Comparison of ENCODE assay signal across 18 mouse cellular contexts in genomic region chr15:90123999-90124398, GRCm38 (mm10).
DNase-seq lines count a peak whose midpoint lies in the region; ATAC-seq and TF ChIP-seq lines count a peak whose summit lies in the region.
"Had no signal": no experiment of that assay in that cellular context is flagged by ENCODE, and none has a peak within 500 bp of the region (broad histone marks: within the 10 kb centered on the region; RNA-seq: fewer than 3 reads in every experiment).

No protein-coding gene starts in this region.

- no peak for TF ChIP-seq CTCF in left cerebral cortex, adult 2 months (IDR thresholded peaks at IDR 0.05)

- no peak overlapping the region for H3K27ac ChIP-seq in left cerebral cortex, adult 2 months
- H3K27ac ChIP-seq: embryonic facial prominence, embryonic 10.5 days; forebrain, embryonic 15.5 days; gastrocnemius, adult 2 months; hindbrain, embryonic 15.5 days; kidney, postnatal 0 days had no signal

- H3K4me3 ChIP-seq in left cerebral cortex, adult 2 months = no peak overlapping the region
- H3K4me3 ChIP-seq: embryonic facial prominence, embryonic 10.5 days; forebrain, embryonic 15.5 days; gastrocnemius, adult 2 months; hindbrain, embryonic 15.5 days had no signal

- no peak for ATAC-seq in granulocyte monocyte progenitor cell, adult 5-6 weeks (replicated peaks; ENCODE audit: poor library complexity, severe bottlenecking)
- ATAC-seq: CD4-positive, CD25-positive, alpha-beta regulatory T cell, adult 4 months; forebrain, embryonic 15.5 days had no signal

- peak; percentile 7 for DNase-seq in layer of hippocampus, adult 11-12 months (ENCODE audit: low spot score)
- no peak for DNase-seq in layer of hippocampus, postnatal 36 days
- peak; percentile 79 for DNase-seq in right cerebral cortex, adult 18-20 months
- no peak for DNase-seq in right cerebral cortex, postnatal 4 days
- peak; percentile 15 to 67 for DNase-seq in left cerebral cortex, adult 2 months (ENCODE audit: extremely low spot score in 1 of 2, low spot score in 2 of 2)
- DNase-seq in right cerebral cortex, postnatal 36 days (ENCODE audit: low spot score in 2 of 2) = peak; percentile 27 to 77
- DNase-seq: adrenal gland, postnatal 14 days; cerebellum, adult 8-10 months; gastrocnemius, adult 2 months; kidney, adult 2 months; lung, postnatal 4 days; thymus, postnatal 14 days had no signal

- intact Hi-C loops in left cerebral cortex, adult 2 months (cut with DNase I) = no loop called here

Comparison
In these comparisons a context has a peak if more than half of its experiments do, and no peak if none do; other contexts are left out.
1. DNase-seq: peak in layer of hippocampus, adult 11-12 months (single experiment), right cerebral cortex, adult 18-20 months (single experiment), left cerebral cortex, adult 2 months (2 of 2) and right cerebral cortex, postnatal 36 days (2 of 2); none in layer of hippocampus, postnatal 36 days (0 of 2) and right cerebral cortex, postnatal 4 days (single experiment).